Mouse (Mus musculus): Measurements from ENCODE around the gene Apbb1.
A peak's percentile ranks its signal among the peaks of the same experiment; 100 is the strongest.

Gene Apbb1

DNA sequence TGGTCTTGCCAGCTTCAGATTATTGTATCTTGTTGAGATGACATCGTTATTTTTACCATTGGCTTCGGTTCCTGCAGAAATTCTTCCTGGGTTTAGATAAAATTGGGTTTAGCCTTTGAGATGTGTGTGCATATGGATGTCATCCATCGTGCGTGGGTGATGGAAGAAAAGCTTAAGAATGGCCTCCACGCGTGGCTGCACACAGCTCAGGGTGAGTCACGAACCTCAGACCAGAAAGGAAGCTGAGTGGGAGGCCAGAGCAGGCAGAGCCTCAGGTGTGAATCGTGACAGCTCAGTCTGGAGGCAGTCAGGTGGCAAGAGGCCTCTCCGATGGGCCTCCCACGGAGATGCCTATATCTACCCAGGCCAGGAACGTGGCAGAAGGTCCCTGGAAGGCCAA lies 62.1 kb downstream of the Apbb1 start:
- DNase-seq (ENCODE audit: low read depth), result no peak

DNA sequence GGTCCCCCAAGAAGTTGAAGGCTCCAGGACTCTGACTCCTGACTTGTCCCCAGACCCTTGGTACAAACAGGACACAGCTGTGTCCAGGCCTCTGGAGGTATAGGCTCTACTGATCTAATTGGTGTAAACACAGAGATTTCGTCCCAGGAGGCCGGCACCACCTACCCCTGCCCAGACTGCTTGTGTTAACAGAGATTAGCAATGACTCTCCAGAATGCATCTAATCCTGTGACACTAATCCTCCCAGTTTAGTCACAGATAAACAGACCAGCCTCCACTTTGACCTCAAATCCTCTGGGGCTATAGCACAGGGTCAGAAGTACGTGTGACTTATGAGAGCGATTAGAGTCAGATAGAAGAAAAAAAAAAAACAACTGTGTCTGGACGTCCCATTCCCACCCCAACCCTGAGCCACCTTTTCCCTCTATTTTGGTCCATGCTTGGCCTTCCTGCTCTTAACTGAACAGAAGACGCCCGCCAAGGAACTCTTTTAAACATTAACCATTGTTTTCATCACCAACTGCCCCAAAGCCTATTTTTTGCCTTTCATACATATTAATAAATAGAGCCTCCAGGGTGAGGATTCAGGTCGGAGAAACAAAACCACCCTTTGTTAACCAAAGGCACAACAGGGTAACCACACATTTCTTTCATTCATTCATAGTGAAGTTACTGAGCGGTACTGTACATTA lies 64.6 kb downstream of the Apbb1 start:
- no peak for DNase-seq (ENCODE audit: low read depth)

DNA sequence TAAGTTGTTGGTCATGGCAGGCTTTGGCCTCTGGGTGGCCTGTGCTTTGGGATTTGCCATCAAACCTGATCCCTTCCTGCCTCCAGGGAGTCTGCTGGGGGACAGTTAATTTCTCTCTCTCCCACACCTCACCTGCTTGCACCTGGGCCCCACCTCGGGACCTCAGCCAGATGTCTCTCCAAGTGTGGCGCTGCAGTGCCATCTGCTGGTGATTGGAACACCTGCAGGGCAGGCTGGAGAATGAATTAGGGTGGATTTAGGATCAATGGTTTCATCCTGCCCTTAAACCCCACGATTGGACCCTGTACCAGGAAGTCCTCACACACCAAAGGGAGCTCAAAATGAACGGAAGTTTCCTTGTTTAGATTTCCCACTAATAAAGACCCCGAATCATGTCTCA lies 66.3 kb downstream of the Apbb1 start:
- DNase-seq (ENCODE audit: low read depth), result peak; percentile 67

DNA sequence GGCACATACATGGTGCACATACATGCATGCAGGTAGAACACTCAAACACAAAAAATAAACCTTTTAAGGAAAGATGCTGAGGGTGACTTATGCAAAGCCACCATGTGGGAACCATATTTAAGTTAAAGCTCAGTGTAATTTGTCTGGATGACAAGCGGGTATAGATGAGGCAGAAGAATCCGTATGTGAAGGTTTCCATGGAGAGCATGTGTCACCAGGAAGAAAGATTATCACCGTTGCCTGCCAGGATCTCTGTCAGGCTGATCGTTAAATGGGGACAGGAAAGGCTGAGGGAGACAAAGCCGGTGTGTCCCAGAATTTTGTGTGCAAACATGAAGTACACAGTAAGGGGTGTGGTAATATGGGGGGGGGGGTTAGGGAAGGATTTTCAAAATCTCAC lies 66.9 kb downstream of the Apbb1 start:
- no peak for DNase-seq (ENCODE audit: low read depth)

DNA sequence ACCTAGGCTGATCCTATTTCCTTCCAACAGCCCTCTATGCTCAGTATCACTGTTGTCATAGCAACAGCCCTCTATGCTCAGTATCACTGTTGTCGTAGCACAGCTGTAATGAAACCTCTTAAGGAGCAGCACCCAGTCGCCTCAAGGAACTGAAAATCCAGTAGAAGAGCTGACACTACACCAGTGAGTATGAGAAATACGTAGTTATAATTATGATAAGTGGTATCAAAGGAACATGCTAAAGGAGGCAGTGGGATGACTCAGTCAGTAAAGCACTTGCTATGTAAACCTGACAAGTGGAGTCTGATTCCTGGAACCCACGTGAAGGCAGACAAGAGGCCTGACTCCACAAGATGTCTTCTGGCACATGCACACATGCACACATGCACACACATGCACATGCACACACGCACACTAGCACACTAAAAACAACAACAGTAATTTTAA lies 67.6 kb downstream of the Apbb1 start:
- no peak for DNase-seq (ENCODE audit: low read depth)

DNA sequence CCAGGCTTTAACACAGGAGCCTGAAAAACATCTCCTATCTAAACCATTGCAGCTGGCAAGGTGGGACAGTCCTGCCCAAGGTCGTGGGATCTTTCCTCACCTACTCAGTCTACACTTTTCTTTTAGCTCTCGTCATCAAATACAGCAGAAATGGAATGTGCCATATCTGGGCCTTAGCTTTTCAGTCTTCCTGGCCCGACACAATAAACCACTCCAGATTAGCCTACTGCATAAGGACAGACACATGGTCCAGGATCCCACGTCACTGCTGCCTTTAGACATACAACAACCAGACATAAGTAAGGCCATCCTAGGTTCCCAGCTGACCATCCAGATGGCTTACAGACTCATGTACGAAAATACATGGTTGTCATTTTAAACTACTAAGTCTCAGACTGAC lies 71.3 kb downstream of the Apbb1 start:
- DNase-seq (ENCODE audit: low read depth), result no peak

Data from naive thymus-derived CD4-positive, alpha-beta T cell, adult 2 months (primary cell).